Mouse (Mus musculus): Measurements from ENCODE around the gene Cplx1. TPM values are rescaled to one million over a fixed set of nuclear protein-coding genes. Genes with fewer than 3 reads are reported as not detected.

The Cplx1 gene
- total RNA-seq (2023; ENCODE audit: inconsistent age) = not detected in 4 replicates

DNA sequence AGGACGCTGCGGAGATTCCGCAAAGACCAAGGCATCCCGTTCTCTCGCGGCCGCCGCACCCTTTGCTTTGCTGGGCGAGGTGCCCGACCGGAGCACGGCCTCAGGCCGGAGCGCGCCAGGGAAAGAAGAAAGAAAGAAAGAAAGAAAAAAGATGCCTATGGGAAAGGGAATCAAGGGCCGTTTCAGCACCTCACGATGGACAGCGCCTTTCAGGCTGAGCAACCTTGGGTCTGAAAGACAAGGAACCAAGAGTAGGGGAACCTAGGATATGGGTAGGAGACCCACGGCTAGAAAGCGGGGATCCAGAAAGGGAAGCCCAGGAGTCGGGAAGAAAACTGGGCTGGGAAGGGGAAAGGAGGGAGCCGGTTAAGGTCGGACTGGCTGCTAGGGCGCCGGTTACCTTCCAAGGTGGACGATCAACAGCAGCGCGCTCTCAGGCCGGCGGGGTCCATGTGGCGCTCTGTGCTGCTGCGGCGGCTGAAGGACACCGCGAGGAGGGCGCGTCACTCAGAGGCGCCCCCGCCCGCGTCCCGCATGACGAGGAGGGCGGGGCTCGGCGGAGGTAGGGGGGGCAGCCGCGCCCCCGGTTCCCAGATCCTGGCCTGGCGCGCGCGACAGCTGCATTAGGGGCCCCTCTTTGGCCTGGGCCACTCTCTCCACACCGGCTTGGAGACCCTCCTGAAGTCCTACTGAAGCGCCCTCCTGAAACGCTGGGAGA lies at the start of gene Cplx1:
Gene Cplx1 (minus strand): TSS at position 536 of the 718 bp plus-strand sequence.

Other genes starting within 250 kb of the Cplx1 start
- gene Pigg, start 237.4 kb downstream of the Cplx1 start, total RNA-seq (2023; ENCODE audit: inconsistent age) = 2.7 to 3.3 TPM (median 3.2 TPM) in 4 replicates
- not detected in 4 replicates for gene Gm42517, start 182.1 kb downstream of the Cplx1 start, total RNA-seq (2023; ENCODE audit: inconsistent age)
- gene Pde6b, start 161.6 kb downstream of the Cplx1 start, total RNA-seq (2023; ENCODE audit: inconsistent age) = not detected in 4 replicates
- gene Atp5k, start 115.6 kb downstream of the Cplx1 start, total RNA-seq (2023; ENCODE audit: inconsistent age) = 62.9 to 80.0 TPM (median 70.9 TPM) in 4 replicates
- gene Mfsd7a, start 101.1 kb downstream of the Cplx1 start, total RNA-seq (2023; ENCODE audit: inconsistent age) = not detected in 4 replicates
- gene Pcgf3, start 88.8 kb downstream of the Cplx1 start, total RNA-seq (2023; ENCODE audit: inconsistent age) = 18.4 to 31.3 TPM (median 23.8 TPM) in 4 replicates
- gene Gak, start 79.7 kb upstream of the Cplx1 start, total RNA-seq (2023; ENCODE audit: inconsistent age) = 144 to 160 TPM (median 152 TPM) in 4 replicates
- 18.8 to 22.2 TPM (median 20.6 TPM) in 4 replicates for gene Tmem175, start 79.7 kb upstream of the Cplx1 start, total RNA-seq (2023; ENCODE audit: inconsistent age)
- 40.2 to 45.7 TPM (median 41.7 TPM) in 4 replicates for gene Idua, start 110.3 kb upstream of the Cplx1 start, total RNA-seq (2023; ENCODE audit: inconsistent age)
- 37.3 to 42.3 TPM (median 39.7 TPM) in 4 replicates for gene Dgkq, start 119.6 kb upstream of the Cplx1 start, total RNA-seq (2023; ENCODE audit: inconsistent age)
- not detected in 4 replicates for gene Slc26a1, start 125.5 kb upstream of the Cplx1 start, total RNA-seq (2023; ENCODE audit: inconsistent age)
- 6.1 to 7.3 TPM (median 6.8 TPM) in 4 replicates for gene Fgfrl1, start 142.4 kb upstream of the Cplx1 start, total RNA-seq (2023; ENCODE audit: inconsistent age)
- not detected in 4 replicates for gene Rnf212, start 225.0 kb upstream of the Cplx1 start, total RNA-seq (2023; ENCODE audit: inconsistent age)
- not detected in 4 replicates for gene Tmed11, start 245.3 kb upstream of the Cplx1 start, total RNA-seq (2023; ENCODE audit: inconsistent age)

Data from B cell, adult (primary cell).